Mouse (Mus musculus) left cerebral cortex, adult 2 months (tissue): Measurements from ENCODE around the gene Olfr1458. TPM values are rescaled to one million over a fixed set of nuclear protein-coding genes. Genes with fewer than 3 reads are reported as not detected.

Source experiments
- DNase-seq, 2 experiments: peaks; one replicate each; pipeline ENCODE4 v3.0.0; 2021 to 2022; ENCODE audit warnings: low spot score in 2 of 2, mixed read lengths in 1 of 2; ENCODE audit errors: extremely low spot score in 1 of 2
- H3K27ac ChIP-seq: fragments of 200-600 bp; 2 replicates; pipeline ENCODE4 v1.8.1; 2022
- H3K4me3 ChIP-seq: fragments of 200-600 bp; 2 replicates; pipeline ENCODE4 v1.8.1; 2022
- CTCF ChIP-seq: fragments of 200-600 bp; IDR thresholded peaks from 2 replicates; pipeline ENCODE4 v1.8.1; 2022; ENCODE audit warnings: antibody characterized with exemption, mild to moderate bottlenecking, moderate library complexity
- intact Hi-C: fragments of 180-260 bp; cut with DNase I; formaldehyde crosslinking; loops from one replicate; pipeline ENCODE4 v1.15.1; 2025
- long read RNA-seq, 2 experiments: library from polyadenylated mRNA; stranded (forward); transcript quantifications; one replicate each; pipeline ENCODE4 v2.0.0; 2021; ENCODE audit warnings: borderline mapping rate in 2 of 2
- total RNA-seq, 2 experiments: library from RNA; stranded (reverse); gene quantifications; 2 replicates each; pipeline ENCODE4 v1.2.3; 2021

Olfr1458 gene
- total RNA-seq, result not detected
- long read RNA-seq, experiment 1, result 0 reads
- long read RNA-seq, experiment 2, result 0 reads

- intact Hi-C loops, result no loop called here
- DNase-seq, result no peak
- H3K4me3 ChIP-seq, result no peak within 1 kb of the TSS
- TF ChIP-seq CTCF, result no peak
- H3K27ac ChIP-seq, result no peak within 1 kb of the TSS
Observed at GRCm38 (mm10) chr19:13106675-13107074, at the start of gene Olfr1458. Olfr1458 (minus strand) TSS chr19:13106775.

- DNase-seq, result no peak
- intact Hi-C loops, result no loop called here
- TF ChIP-seq CTCF, result no peak
- no peak within 1 kb of the TSS for H3K27ac ChIP-seq
- no peak within 1 kb of the TSS for H3K4me3 ChIP-seq
Observed at GRCm38 (mm10) chr19:13149449-13149848, 42.9 kb upstream of the Olfr1458 start, which contains the start of gene Olfr1459. Olfr1459 (minus strand) TSS chr19:13149549.

GRCm38 (mm10) chr19:13097791-13098190 is 8.8 kb downstream of the Olfr1458 start, which contains the start of gene Olfr1457:
Olfr1457 (minus strand) TSS chr19:13097891.
- intact Hi-C loops, result no loop called here
- no peak for TF ChIP-seq CTCF
- no peak within 1 kb of the TSS for H3K4me3 ChIP-seq
- no peak for DNase-seq
- H3K27ac ChIP-seq, result no peak within 1 kb of the TSS

DNA sequence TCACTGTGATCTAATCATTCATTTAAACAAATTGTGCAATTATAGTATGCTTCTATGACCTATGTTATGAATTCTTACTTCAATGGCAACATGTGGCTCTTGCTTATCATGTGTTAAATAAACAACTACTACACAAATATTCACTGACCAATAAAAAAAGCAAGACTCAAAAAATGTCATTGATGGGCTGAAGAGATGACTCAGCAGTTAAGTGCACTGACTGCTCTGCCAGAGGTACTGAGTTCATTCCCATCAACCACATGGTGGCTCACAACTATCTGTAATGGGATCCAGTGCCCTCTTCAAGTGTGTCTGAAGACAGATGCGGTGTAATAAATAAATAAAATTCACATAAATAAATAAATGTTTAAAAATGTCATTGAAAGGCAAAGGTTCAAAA is 12.7 kb downstream of the Olfr1458 start:
- DNase-seq, result no peak
- intact Hi-C loops, result no loop called here
- TF ChIP-seq CTCF, result no peak

DNA sequence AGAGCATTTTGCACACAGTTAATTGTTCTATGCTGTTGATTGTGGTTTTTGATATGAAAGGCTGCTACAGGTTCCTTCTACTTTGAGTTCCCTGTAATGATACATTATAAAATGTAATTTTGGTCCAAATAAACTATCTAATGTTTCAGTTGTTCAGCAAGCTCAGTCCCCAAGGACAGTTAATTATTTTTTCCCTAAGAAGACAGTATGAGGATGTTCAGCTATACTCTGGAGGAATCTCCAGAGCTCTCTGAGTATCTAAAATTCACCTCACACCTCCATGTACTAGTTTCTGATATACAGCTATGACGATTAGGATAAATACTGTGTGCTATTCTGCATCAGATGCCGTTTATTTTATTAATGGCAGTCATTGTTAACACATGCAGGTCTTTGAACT is 46.3 kb downstream of the Olfr1458 start, which contains the start of gene Olfr1454:
Gene Olfr1454, plus strand, starts transcription at position 301 of the 400 bp plus-strand sequence.
- Histone ChIP-seq H3K4me3 (no peak within 1 kb of the TSS), H3K27ac (no peak within 1 kb of the TSS)
- intact Hi-C loops, result no loop called here
- no peak for DNase-seq
- TF ChIP-seq CTCF, result no peak

More for the DNA sequence above, 12.7 kb downstream of the Olfr1458 start:
- Histone ChIP-seq H3K27ac (no peak overlapping the region), H3K4me3 (no peak overlapping the region)

Other genes with a start within 250 kb of the Olfr1458 start
- gene Olfr1444, start 249.5 kb downstream of the Olfr1458 start, total RNA-seq, result not detected
- not detected for gene Olfr1445, start 222.9 kb downstream of the Olfr1458 start, total RNA-seq
- not detected for gene Olfr1446, start 213.3 kb downstream of the Olfr1458 start, total RNA-seq
- gene Olfr1447, start 203.0 kb downstream of the Olfr1458 start, total RNA-seq, result not detected
- gene Olfr1448, start 182.4 kb downstream of the Olfr1458 start, total RNA-seq, result not detected
- gene Olfr1449, start 175.9 kb downstream of the Olfr1458 start, total RNA-seq, result not detected
- not detected for gene Olfr1450, start 156.5 kb downstream of the Olfr1458 start, total RNA-seq
- not detected for gene Olfr1451, start 111.8 kb downstream of the Olfr1458 start, total RNA-seq
- not detected for gene Olfr1453, start 78.4 kb downstream of the Olfr1458 start, total RNA-seq
- gene Olfr1454, start 46.2 kb downstream of the Olfr1458 start, total RNA-seq, result not detected
- gene Olfr1457, start 8.9 kb downstream of the Olfr1458 start, total RNA-seq, result not detected
- gene Olfr1459, start 42.8 kb upstream of the Olfr1458 start, total RNA-seq, result under 1 TPM; 0.16 to 0.19 TPM
- not detected for gene Olfr1461, start 56.2 kb upstream of the Olfr1458 start, total RNA-seq
- gene Olfr1462, start 79.0 kb upstream of the Olfr1458 start, total RNA-seq, result not detected
- not detected for gene Olfr1463, start 124.6 kb upstream of the Olfr1458 start, total RNA-seq
- not detected for gene Olfr1465, start 208.8 kb upstream of the Olfr1458 start, total RNA-seq
- not detected for gene Olfr1466, start 232.1 kb upstream of the Olfr1458 start, total RNA-seq